Mouse (Mus musculus): ENCODE data around the gene Tbc1d22a. TPM values are rescaled to one million over a fixed set of nuclear protein-coding genes. Genes with fewer than 3 reads are reported as not detected.

Gene Tbc1d22a
- polyA plus RNA-seq, 1 experiment from 2014 or later = 11.7 TPM

DNA sequence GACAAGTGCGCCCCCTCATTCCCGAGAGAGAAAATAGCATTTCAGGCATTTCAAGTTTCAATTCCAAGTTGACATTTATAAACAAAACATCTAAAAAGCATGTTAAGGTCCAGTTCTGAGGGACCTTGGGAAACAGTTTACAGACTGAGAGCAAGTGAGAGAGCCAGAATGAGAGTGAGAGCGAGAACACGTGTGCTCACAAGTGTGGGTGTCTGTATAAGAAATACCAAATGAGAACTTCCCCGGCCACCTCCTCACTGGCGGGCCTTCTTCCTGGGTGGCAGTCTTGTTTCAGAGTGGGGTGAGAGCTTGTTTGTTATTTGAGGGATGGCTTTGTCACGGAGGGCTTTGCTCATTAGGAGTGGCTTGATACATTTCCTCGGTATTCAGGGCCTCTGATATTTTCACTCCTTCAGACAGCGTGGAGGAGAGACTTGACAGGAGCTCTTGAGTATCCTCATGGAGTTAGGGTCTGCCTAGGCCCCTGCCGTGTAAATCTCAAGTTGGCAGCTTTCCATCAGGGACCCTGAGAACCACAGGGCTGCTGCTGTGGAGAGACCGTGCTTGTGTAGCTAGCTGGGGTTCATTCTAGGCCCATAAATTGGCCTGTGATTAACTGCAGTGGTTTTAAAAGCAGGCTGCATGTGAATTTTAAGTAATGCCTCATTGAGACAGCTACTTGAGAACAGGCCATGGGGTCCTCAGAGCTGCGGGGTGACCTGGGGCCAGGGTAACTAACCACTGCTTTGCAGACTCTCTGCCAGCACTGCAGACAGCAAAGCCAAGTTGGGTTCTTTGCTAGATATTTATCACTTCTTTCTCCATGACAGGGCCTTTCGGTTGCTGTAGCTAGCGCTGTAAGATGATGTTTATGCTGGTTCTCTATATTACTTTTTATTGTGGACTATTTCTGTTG, 65.1 kb downstream of the Tbc1d22a start:
- Histone ChIP-seq H3K27me3 (replicated peaks; ENCODE audit: control insufficient read depth, insufficient read depth, low read length) (no peaks in the 10 kb centered on the region), H3K4me1 (replicated peaks; ENCODE audit: control insufficient read depth, insufficient read depth, low read length) (peaks cover 6% of the 10 kb centered on the region; the same call in 1 of the 2 replicates), H3K9ac (ENCODE audit: low read depth, low read length) (no peak overlapping the region), H3K4me3 (ENCODE audit: low read depth, low read length) (no peak overlapping the region), H3K9me3 (ENCODE audit: control insufficient read depth, low read length) (no peaks in the 10 kb centered on the region), H3K4me2 (no peak overlapping the region), H3K27ac (ENCODE audit: low read depth, low read length) (no peak overlapping the region), H3K36me3 (ENCODE audit: control insufficient read depth, insufficient read depth, low read length) (no peaks in the 10 kb centered on the region)
- DNase-seq (ENCODE audit: low spot score) = no peak
- WGBS = 87% methylated on average over 14 of the region's 14 CpGs
- ATAC-seq (replicated peaks; ENCODE audit: low FRiP score) = no peak

DNA sequence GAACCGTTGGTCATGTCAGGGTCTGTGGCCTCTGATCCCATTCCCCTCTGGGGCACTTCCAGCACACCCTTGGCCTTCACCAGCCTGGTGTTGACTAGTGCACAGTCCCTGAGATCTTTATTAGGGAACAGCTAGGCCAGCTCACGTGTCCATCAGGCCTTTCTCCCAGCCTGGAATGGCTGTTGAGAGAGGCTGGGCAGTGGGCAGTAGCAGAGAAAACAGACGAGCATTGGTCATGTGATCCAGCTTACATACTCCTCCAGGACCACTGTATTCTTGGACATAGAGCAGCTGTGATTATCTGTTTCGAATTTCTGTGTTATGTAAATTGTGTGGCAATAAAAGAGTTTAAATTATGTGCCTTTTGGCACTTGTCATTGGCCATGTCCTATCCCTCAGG, 65.9 kb downstream of the Tbc1d22a start:
- Histone ChIP-seq H3K4me1 (replicated peaks; ENCODE audit: control insufficient read depth, insufficient read depth, low read length) (peaks cover 6% of the 10 kb centered on the region; the same call in 1 of the 2 replicates), H3K4me3 (ENCODE audit: low read depth, low read length) (no peak overlapping the region), H3K27me3 (replicated peaks; ENCODE audit: control insufficient read depth, insufficient read depth, low read length) (no peaks in the 10 kb centered on the region), H3K27ac (ENCODE audit: low read depth, low read length) (no peak overlapping the region), H3K4me2 (no peak overlapping the region), H3K9ac (ENCODE audit: low read depth, low read length) (no peak overlapping the region), H3K9me3 (ENCODE audit: control insufficient read depth, low read length) (no peaks in the 10 kb centered on the region), H3K36me3 (ENCODE audit: control insufficient read depth, insufficient read depth, low read length) (no peaks in the 10 kb centered on the region)
- no peak for DNase-seq (ENCODE audit: low spot score)
- WGBS = 66% methylated on average over 4 of the region's 4 CpGs
- no peak for ATAC-seq (replicated peaks; ENCODE audit: low FRiP score)

DNA sequence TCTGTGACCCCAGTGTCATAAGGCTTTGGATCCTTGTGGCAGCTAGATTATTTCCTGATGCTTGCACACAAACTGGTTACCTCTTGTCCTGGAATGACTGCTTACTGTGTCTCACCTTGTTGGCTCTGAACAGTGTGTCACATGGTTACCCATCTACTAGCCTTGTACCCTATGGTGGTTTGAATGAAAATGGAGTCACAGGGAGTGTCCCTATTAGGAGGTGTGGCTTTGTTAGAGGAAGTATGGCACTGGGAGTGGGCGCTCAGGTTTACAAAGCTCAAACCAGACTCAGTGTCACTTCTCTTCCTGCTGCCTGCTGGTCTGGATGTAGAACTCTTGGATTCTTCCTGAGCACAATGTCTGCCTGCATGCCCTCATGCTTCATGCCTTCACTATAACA, 69.0 kb downstream of the Tbc1d22a start:
- no peak overlapping the region for H3K4me3 ChIP-seq (ENCODE audit: low read depth, low read length)
- no peaks in the 10 kb centered on the region for H3K36me3 ChIP-seq (ENCODE audit: control insufficient read depth, insufficient read depth, low read length)
- WGBS = 62% methylated on average over 1 of the region's 1 CpGs
- no peak overlapping the region for H3K4me2 ChIP-seq
- H3K9me3 ChIP-seq (ENCODE audit: control insufficient read depth, low read length) = no peaks in the 10 kb centered on the region
- DNase-seq (ENCODE audit: low spot score) (no peak), ATAC-seq (replicated peaks; ENCODE audit: low FRiP score) (no peak)
- H3K27me3 ChIP-seq (replicated peaks; ENCODE audit: control insufficient read depth, insufficient read depth, low read length) = no peaks in the 10 kb centered on the region
- H3K4me1 ChIP-seq (replicated peaks; ENCODE audit: control insufficient read depth, insufficient read depth, low read length) = no peaks in the 10 kb centered on the region; the same call in 1 of the 2 replicates
- no peak overlapping the region for H3K9ac ChIP-seq (ENCODE audit: low read depth, low read length)
- no peak overlapping the region for H3K27ac ChIP-seq (ENCODE audit: low read depth, low read length)

DNA sequence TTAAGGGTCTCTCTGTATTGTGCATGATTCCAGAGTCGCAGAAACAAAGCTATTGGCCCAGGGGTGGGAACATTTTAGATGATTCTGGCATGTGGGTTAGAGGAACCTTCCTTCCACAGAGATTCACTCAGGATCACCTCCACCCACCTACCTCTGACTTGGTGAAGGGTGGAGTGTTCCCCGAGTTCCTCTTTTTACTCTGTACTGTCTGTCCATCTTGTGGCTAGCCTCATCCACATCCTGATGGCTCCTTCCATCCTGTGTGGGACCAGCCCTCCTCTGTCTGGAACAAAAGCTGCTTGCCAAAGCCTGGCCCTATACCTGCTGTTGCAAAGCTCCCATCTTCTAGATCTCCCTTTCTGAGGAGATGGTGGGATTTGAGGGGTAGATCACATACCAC, 71.0 kb downstream of the Tbc1d22a start:
- no peak overlapping the region for H3K27ac ChIP-seq (ENCODE audit: low read depth, low read length)
- no peaks in the 10 kb centered on the region for H3K9me3 ChIP-seq (ENCODE audit: control insufficient read depth, low read length)
- no peaks in the 10 kb centered on the region for H3K27me3 ChIP-seq (replicated peaks; ENCODE audit: control insufficient read depth, insufficient read depth, low read length)
- WGBS = 68% methylated on average over 2 of the region's 2 CpGs
- no peak overlapping the region for H3K9ac ChIP-seq (ENCODE audit: low read depth, low read length)
- no peaks in the 10 kb centered on the region for H3K36me3 ChIP-seq (ENCODE audit: control insufficient read depth, insufficient read depth, low read length)
- DNase-seq (ENCODE audit: low spot score) (no peak), ATAC-seq (replicated peaks; ENCODE audit: low FRiP score) (no peak)
- H3K4me2 ChIP-seq = no peak overlapping the region
- no peak overlapping the region for H3K4me3 ChIP-seq (ENCODE audit: low read depth, low read length)
- no peaks in the 10 kb centered on the region; the same call in 1 of the 2 replicates for H3K4me1 ChIP-seq (replicated peaks; ENCODE audit: control insufficient read depth, insufficient read depth, low read length)

DNA sequence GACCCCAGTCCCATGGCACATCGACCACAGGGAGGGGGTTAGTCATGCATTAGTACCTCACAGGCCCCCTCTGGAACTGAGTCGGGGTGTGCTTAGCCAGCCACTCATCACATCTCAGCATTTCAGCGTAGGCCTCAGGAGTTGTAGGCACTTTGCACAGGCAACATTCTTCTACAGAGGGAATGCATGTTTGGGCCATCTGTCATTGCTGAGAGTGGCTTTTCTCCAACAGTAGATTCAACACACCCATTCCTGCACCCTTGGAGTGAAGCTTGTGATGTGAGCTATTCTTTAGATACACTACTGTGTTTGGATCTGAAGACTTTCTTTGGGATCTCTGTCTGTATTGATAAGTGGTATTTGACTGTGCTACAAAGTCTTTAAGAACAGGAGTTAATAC, 75.8 kb downstream of the Tbc1d22a start:
- Histone ChIP-seq H3K4me3 (ENCODE audit: low read depth, low read length) (no peak overlapping the region), H3K4me1 (replicated peaks; ENCODE audit: control insufficient read depth, insufficient read depth, low read length) (no peaks in the 10 kb centered on the region), H3K9ac (ENCODE audit: low read depth, low read length) (no peak overlapping the region), H3K36me3 (ENCODE audit: control insufficient read depth, insufficient read depth, low read length) (no peaks in the 10 kb centered on the region), H3K27ac (ENCODE audit: low read depth, low read length) (no peak overlapping the region), H3K9me3 (ENCODE audit: control insufficient read depth, low read length) (no peaks in the 10 kb centered on the region), H3K27me3 (replicated peaks; ENCODE audit: control insufficient read depth, insufficient read depth, low read length) (no peaks in the 10 kb centered on the region), H3K4me2 (no peak overlapping the region)
- DNase-seq (ENCODE audit: low spot score) (no peak), ATAC-seq (replicated peaks; ENCODE audit: low FRiP score) (no peak)
- 78% methylated on average over 3 of the region's 3 CpGs for WGBS

DNA sequence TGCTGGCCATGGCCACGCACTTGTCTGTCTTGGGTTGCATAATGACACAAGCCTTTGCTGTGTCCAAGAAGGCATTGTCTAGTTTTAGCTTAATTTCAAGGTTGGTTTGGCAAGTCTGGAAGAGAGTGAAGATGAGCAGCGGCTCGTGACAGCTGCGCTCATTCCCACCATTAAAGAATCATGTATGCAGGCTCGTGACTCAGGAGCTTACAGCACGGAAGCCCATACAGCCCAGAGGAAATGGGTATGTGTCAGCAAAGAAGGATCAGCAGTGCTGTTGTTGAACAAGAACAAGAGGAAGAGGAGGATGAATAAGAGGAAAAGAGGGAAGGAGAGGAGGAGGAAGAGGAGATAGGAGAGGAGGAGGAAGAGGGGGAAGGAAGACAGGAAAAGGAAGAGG, 78.0 kb downstream of the Tbc1d22a start:
- no peaks in the 10 kb centered on the region for H3K27me3 ChIP-seq (replicated peaks; ENCODE audit: control insufficient read depth, insufficient read depth, low read length)
- DNase-seq (ENCODE audit: low spot score) (no peak), ATAC-seq (replicated peaks; ENCODE audit: low FRiP score) (no peak)
- H3K9me3 ChIP-seq (ENCODE audit: control insufficient read depth, low read length) = no peaks in the 10 kb centered on the region
- H3K4me3 ChIP-seq (ENCODE audit: low read depth, low read length) = no peak overlapping the region
- 0 out of 2 replicates have a peak, but pooled peaks cover 2% of the 10 kb centered on the region for H3K4me1 ChIP-seq (replicated peaks; ENCODE audit: control insufficient read depth, insufficient read depth, low read length)
- H3K4me2 ChIP-seq = no peak overlapping the region
- H3K36me3 ChIP-seq (ENCODE audit: control insufficient read depth, insufficient read depth, low read length) = no peaks in the 10 kb centered on the region
- H3K27ac ChIP-seq (ENCODE audit: low read depth, low read length) = no peak overlapping the region
- 83% methylated on average over 6 of the region's 6 CpGs for WGBS
- no peak overlapping the region for H3K9ac ChIP-seq (ENCODE audit: low read depth, low read length)

DNA sequence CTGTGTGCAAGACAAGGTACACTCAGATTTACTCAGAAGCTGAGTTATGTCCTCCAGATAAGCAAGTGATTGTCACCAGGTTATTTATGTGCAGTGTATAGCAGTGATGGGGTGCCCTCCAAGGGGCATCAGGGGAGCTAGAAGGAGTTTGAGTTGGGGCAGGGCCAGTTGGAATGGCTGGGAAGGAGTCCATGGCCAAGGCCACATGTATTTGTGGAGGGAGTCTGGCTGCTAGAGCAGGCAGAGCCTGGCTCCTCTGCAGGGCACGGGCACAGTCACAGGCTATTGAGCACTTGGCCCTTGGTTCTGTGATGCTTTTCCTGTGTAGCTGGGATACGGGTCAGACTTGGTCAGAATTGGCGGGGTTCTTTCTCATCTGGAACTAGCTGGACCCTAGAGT, 80.2 kb downstream of the Tbc1d22a start:
- DNase-seq (ENCODE audit: low spot score) (no peak), ATAC-seq (replicated peaks; ENCODE audit: low FRiP score) (no peak)
- WGBS = 88% methylated on average over 3 of the region's 3 CpGs

DNA sequence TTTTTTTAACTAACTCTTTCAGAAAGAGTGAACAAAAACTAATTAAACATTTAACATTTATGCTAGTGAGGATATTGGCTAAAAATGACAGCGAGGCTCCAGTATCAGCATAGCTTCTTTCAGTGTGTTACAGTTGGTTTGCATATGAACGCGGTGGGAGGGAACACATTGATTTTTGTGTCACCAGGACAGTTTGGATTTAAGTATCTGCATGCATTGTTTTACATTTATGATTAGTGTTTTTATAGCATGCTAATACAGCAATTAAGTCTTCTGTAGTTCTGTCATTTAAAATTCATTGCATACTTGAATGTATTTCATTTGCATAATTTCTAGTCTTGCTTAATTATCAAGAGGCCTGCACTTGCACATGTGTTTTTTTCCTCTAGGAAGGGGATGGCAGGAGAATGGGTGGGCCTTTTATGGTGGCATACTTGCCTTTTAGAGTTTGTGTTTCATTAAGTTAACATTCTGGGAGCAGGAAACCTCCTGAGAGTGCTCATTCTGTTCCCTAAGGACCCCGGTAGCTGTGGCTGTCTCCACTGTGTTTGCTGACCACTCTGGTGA, 81.5 kb downstream of the Tbc1d22a start:
- H3K9me3 ChIP-seq (ENCODE audit: control insufficient read depth, low read length) = no peaks in the 10 kb centered on the region
- 79% methylated on average over 4 of the region's 4 CpGs for WGBS
- H3K4me1 ChIP-seq (replicated peaks; ENCODE audit: control insufficient read depth, insufficient read depth, low read length) = 0 out of 2 replicates have a peak, but pooled peaks cover 2% of the 10 kb centered on the region
- no peaks in the 10 kb centered on the region for H3K27me3 ChIP-seq (replicated peaks; ENCODE audit: control insufficient read depth, insufficient read depth, low read length)
- no peak overlapping the region for H3K4me3 ChIP-seq (ENCODE audit: low read depth, low read length)
- no peak overlapping the region for H3K9ac ChIP-seq (ENCODE audit: low read depth, low read length)
- no peak overlapping the region for H3K27ac ChIP-seq (ENCODE audit: low read depth, low read length)
- ATAC-seq (replicated peaks; ENCODE audit: low FRiP score) (no peak), DNase-seq (ENCODE audit: low spot score) (no peak)
- no peaks in the 10 kb centered on the region for H3K36me3 ChIP-seq (ENCODE audit: control insufficient read depth, insufficient read depth, low read length)
- no peak overlapping the region for H3K4me2 ChIP-seq

More for the DNA sequence above, 80.2 kb downstream of the Tbc1d22a start:
- no peak overlapping the region for H3K27ac ChIP-seq (ENCODE audit: low read depth, low read length)
- H3K27me3 ChIP-seq (replicated peaks; ENCODE audit: control insufficient read depth, insufficient read depth, low read length) = no peaks in the 10 kb centered on the region
- H3K9me3 ChIP-seq (ENCODE audit: control insufficient read depth, low read length) = no peaks in the 10 kb centered on the region
- no peaks in the 10 kb centered on the region for H3K36me3 ChIP-seq (ENCODE audit: control insufficient read depth, insufficient read depth, low read length)
- no peak overlapping the region for H3K4me3 ChIP-seq (ENCODE audit: low read depth, low read length)
- no peak overlapping the region for H3K9ac ChIP-seq (ENCODE audit: low read depth, low read length)
- 0 out of 2 replicates have a peak, but pooled peaks cover 2% of the 10 kb centered on the region for H3K4me1 ChIP-seq (replicated peaks; ENCODE audit: control insufficient read depth, insufficient read depth, low read length)
- no peak overlapping the region for H3K4me2 ChIP-seq

Measured in liver, embryonic 11.5 days (tissue).